Mouse (Mus musculus): ENCODE data around the gene Cdc34.
"Not testable (repeated sequence)": the region's sequence is repeated elsewhere in the genome, so short reads cannot be mapped to it uniquely, and the experiment has no call there.

The Cdc34 gene

DNA sequence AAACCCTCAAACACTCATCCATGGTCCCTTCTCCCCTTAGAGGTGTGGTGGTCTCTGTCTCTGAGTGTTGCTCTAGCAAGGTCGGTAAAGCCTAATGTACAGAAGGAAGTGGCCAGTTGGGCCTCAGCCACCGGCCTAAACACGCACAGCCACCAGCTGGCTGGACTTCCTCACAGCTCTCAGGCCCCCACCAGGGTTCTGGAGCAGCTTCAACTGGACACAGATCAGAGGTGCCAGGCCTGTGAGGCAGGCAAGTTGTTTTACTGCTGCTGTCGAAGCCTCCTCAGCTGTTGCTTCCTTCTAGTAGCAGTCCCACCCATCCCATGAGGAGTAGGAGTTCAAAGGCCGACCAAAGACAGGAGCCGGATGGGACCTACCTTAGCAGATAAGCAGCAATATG is 15.9 kb downstream of the Cdc34 start:
- DNase-seq, result peak; percentile 84

DNA sequence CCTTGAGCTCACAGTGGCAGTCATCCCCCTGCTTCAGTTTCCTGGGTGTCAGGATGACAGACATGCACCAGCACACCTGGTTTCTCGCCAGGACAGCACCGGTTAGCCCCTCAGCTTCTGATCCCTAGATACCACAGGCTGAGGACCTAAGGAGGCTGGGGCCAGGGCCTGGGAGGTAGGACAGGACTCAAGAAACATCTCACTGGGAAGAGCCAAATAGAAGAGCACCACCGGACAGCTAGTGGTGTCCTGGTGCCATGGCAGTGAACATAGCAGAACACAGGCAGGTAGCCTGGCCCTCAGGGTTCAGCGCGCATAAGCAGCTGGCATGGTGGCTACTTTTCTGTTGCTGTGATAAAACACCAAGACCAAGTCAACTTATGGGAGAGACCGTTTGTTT is 16.5 kb downstream of the Cdc34 start:
- no peak for DNase-seq

DNA sequence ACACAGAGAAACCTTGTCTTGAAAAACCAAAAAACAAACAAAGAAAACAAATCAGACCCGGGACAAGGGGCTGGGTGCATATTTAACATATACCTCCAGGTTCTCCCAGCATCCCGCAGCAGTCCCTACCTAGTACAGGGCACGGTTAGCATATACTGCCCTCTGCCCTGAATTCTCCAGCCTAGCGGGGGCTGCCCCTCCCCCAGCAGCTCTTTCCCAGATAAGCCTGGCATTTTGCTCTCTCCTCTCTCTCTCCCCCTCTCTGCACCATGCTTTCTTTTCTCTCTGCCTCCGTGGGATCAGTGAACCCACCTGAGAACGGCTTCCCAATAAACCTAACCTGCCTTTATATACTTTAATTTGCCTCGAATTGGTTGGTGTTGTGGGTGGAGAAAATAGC is 18.7 kb downstream of the Cdc34 start:
- DNase-seq, result no peak

- DNase-seq, result no peak
Measured at GRCm38 (mm10) chr10:79701443-79702129, 19.6 kb downstream of the Cdc34 start.

DNA sequence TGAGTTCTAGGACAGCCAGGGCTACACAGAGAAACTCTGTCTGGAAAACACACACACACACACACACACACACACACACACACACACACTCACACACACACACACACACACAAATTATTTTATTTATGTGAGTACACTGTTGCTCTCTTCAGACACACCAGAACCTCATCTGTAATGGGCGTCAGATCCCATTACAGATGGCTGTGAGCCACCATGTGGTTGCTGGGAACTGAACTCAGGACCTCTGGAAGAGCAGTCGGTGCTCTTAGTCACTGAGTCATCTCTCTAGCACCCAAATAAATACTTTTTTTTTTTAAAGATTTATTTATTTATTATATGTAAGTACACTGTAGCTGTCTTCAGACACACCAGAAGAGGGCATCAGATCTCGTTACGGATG is 21.0 kb downstream of the Cdc34 start:
- DNase-seq, result not testable (repeated sequence)

DNA sequence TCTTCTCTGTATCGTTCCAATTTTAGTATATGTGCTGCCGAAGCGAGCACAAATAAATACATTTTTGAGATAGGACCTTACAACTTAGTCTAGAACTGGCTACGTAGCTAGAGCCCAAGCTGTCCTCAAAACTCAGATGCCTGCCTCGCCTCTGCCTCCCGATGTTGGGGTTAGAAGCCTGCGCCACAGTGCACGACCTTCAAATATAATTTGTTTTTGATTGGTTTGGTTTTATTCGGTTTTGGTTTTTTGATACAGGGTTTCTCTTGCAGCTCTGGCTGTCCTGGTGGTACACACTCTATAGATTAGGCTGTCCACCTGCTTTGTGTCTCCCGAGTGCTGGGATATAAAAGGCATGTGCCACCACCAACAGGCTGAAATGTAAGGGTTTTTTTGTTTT is 21.5 kb downstream of the Cdc34 start:
- DNase-seq, result no peak

GRCm38 (mm10) chr10:79704065-79704969 is 22.3 kb downstream of the Cdc34 start, which contains the start of gene Bsg:
Gene Bsg, plus strand, starts transcription at chr10:79704491.
- peak; percentile 100 for DNase-seq

- no peak for DNase-seq
Measured at GRCm38 (mm10) chr10:79704970-79705360, 23.0 kb downstream of the Cdc34 start.

DNA sequence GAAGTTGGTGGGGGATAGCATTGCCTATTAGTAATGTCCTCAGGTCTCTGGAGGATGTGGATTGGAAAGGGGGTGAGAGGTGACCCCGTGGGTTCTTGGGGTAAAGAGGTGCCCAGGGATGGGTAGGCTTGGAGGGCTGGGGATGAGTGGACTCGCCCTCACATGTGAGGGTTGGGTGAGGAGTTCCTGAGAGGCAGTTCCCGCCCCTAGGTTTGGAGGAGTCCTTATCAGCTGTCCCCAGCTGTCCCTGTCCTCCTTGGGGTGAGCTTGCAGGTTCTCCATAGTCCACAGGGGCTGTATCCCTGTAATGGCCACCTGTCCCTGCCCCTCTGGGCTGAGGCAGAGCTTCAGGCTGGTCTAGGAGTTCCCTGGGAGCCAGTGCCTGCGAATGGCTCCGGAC is 24.0 kb downstream of the Cdc34 start:
- DNase-seq, result no peak

DNA sequence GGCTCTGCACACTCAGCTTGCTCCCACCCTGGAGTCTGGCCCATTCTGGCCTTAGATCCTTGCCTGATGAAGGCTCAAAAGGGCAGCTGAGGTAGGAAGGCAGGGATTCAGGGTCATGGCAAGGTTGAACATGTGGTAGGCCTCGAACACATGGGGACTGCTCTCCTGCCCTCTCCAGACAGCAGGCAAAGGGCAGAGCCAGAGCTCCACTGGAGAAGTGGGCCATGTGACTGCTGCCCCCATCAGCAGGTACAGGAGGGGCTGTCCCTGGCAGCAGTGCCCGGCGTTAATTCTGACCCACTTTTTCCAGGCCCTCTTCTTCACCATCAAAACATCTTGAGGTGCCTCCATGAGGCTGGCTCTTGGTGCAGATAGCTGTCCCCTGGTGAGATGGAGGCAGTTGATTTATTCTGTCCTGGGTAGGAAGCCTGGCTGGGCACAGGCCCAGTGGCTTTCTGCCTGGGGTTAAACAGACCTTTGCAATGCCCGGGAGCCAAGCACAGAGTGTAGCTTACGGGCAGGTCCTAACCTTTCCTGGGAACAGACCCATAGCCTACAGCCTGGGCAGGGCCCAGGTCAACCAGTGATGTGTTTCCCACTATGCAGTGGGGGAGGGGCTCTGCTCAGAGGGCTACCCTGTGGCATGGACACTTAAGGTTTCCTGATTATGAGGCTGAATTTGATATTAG is 24.6 kb downstream of the Cdc34 start:
- DNase-seq, result no peak

DNA sequence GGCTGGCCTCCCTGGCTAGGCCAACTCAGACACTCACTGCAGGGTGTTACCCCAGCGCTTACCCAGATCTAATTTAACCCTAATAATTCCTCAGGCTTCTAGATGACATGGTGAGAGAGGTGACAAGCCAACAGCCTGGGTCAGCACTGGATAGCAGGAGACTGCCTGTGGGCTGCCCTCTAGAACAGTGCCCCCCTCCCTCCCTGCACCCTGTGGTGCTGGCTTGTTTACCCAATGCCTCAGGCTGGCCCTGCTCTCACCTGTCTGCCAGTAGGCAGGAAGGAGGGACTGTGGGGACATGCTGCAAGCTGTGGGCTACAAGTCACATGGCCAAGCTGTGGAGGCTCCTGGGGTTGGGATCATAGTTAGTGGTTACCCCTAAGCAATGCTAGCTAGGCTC is 25.2 kb downstream of the Cdc34 start:
- DNase-seq, result peak; percentile 72

DNA sequence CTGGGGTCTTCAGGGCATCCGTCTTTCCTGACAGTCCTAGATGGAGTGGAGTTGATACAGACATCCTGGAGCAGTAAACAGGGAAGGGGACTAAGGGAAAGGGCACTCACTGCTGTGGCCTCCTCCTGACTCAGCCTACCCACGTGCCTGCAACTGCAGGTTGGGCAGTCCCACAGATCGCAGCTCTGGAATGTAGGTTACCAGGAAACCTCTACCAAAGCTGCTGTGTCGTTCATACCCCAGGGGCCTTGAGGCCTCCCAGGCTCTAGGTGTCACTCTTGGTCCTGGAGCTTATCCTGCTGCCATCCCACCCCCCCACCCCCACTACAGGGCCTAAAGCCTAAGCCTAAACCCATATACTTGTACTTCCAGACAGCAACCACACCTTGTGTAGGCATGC is 25.8 kb downstream of the Cdc34 start:
- DNase-seq, result no peak

DNA sequence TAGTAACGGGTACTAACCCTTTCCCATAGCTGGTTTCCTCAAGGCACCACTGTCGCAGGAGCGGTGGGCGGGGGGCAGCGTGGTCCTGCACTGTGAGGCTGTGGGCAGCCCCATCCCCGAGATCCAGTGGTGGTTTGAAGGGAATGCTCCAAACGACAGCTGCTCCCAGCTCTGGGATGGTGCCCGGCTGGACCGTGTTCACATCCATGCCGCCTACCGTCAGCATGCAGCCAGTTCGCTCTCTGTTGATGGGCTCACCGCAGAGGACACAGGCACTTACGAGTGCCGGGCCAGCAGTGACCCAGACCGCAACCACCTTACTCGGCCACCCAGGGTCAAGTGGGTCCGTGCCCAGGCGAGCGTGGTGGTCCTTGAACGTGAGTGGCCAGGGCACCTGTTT is 26.7 kb downstream of the Cdc34 start:
- DNase-seq, result no peak

DNA sequence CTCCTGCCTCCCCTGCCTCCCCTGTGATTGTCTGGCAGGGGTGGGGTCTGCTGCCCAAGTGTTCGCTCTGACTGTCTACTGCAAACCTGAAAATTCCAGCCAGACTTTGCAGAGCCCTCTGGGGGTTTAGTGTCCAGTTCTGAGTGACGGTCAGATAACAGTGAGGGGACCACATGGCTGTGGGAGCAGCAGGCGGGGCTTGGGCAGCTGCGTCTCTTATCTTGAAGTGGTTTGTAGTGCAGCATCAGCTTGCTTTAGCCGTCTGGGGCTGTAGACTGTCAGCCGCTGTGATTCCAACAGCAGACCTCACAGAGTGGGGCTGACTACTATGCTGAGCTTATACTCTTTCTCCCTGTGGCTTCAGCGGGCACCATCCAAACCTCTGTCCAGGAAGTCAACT is 27.3 kb downstream of the Cdc34 start:
- DNase-seq, result no peak

DNA sequence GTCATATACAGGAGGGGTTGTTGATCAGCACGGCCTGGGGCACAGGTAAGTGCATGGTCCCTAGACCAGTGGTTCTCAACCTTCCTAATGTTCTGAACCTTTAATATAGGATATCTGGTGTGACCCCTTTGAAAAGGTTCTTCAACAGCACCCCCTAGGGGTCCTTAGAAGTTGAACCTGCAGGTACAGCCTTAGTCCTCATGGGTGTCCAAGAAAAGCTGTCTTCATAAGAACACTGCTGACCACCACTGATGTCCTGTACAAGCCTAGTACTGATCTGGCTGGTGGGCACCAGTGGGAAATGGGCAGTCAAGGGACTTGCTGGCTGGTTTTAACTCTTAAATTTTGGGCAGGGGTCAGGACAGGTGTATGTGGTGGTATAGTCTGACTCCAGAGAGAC is 30.0 kb downstream of the Cdc34 start:
- no peak for DNase-seq

- DNase-seq, result peak; percentile 75
Measured at GRCm38 (mm10) chr10:79712499-79713126, 30.6 kb downstream of the Cdc34 start.

DNA sequence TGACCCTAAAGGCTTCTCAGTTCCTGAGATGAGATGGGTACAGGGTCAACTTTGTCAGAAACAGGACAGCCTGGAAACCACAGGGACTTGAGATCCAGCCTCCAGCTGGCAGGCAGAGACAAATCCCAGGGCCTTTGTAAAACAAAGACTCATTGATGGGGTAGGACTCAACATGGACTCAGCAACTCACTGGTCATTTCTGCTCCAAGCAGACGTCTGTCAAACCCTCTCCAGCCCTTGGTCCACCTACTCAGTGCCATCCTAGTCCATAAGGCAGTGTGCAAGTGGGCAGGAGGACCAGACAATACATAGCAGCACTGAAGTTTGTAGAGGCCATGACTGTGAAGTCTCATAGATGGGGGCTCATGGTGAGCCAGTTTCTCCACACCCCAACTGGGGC is 31.2 kb downstream of the Cdc34 start:
- DNase-seq, result no peak

GRCm38 (mm10) chr10:79714996-79715395 is 33.0 kb downstream of the Cdc34 start:
- no peak for DNase-seq

GRCm38 (mm10) chr10:79716254-79716987 is 34.4 kb downstream of the Cdc34 start, which contains the start of gene Hcn2:
Gene Hcn2, plus strand, starts transcription at chr10:79716634.
- peak; percentile 66 for DNase-seq

DNA sequence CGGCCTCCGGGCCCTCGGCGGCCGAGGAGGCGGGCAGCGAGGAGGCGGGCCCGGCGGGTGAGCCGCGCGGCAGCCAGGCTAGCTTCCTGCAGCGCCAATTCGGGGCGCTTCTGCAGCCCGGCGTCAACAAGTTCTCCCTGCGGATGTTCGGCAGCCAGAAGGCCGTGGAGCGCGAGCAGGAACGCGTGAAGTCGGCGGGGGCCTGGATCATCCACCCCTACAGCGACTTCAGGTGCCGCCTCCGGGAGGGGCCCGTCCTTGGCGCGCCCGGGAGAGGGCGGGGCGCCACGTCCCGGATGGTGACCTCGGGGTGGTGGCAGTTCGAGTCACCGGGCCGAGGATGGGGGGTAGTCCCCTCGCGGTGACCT is 35.0 kb downstream of the Cdc34 start:
- DNase-seq, result peak; percentile 73

DNA sequence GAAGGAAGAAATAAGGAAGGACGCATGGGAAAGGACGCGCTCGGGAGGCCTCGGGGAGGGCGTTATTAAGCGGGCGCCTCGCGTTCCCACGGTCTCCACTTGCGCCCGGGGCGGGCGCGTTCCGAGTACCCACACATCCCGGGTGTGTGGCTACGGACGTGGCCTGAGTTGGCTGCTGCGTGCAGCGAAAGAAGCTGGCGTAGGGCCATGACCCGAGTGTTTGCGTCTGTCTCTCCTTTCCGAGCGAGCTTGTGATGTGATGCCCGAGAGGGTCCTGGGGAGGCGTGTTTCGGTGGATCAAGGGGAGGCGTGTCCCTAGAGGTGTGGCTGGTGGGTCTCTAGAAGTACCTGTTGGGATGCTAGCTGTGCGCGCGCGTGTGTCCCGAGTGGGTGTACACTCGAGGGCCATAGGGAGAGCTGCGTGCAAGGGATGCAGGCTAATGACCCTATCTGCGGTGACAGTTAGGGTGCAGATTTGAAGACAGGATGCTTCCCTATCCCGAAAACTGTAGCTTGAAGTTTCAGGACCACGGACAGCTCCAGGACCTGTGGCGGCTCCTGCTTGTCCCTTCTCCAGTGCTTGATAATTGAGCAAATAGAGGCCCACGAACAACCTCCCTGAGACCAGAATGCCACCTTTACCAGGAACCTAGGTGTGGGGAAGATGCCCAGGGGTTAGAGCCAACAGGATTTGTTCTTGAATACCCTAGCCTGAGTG is 35.8 kb downstream of the Cdc34 start:
- peak; percentile 61 for DNase-seq

DNA sequence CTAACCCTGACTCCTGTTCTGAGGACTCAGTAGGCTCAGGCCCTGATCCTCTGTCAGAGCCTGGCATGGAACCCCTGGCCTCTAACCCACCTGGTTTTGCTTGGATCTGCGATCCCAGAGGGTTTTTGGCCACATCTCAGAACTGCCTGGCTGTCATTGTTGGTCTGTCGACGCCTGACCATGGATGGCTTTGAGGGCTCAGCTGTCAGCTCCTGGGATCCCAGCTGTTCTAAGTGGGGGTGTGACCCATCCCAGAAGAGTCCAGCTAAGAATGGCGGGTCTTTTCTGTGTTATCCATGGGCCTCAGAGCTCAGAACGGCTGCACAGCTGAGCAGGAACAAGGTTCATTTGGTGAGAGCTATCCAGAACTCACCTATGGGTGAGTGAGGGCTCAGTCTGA is 39.1 kb downstream of the Cdc34 start:
- DNase-seq, result no peak
